Mouse (Mus musculus) layer of hippocampus, adult 6 months (tissue): ENCODE results near the gene Vmn2r9. TPM values are rescaled to one million over a fixed set of nuclear protein-coding genes. Genes with fewer than 3 reads are reported as not detected.

ENCODE experiments used
- long read RNA-seq, 2 experiments: library from polyadenylated mRNA; unstranded; transcript quantifications; one replicate each; pipeline ENCODE4 v2.0.0; 2019 to 2020
- polyA plus RNA-seq: library from polyadenylated mRNA; unstranded; fragments of <200 nt; fragmentation: Nextera tagmentation; gene quantifications from 2 replicates; pipeline ENCODE4 v1.2.3, GENCODE M21; 2021

Vmn2r9 gene
- not detected in 2 replicates for polyA plus RNA-seq
- long read RNA-seq, experiment 1: 0 reads
- long read RNA-seq, experiment 2: 0 reads

GRCm38 (mm10) chr5:108852501-108852900, at the start of gene Vmn2r9:
Vmn2r9 (minus strand) TSS chr5:108852601.

GRCm38 (mm10) chr5:108808750-108809149, 43.7 kb downstream of the Vmn2r9 start, which contains the start of gene Vmn2r8:
Vmn2r8 (minus strand) TSS chr5:108808850.

GRCm38 (mm10) chr5:108795263-108795662, 57.1 kb downstream of the Vmn2r9 start, which contains the start of gene Tmed11:
Tmed11 (minus strand) TSS chr5:108795363.

Other genes starting within 250 kb of the Vmn2r9 start
- 41.8 and 61.4 TPM in 2 replicates for gene Gak, start 222.8 kb downstream of the Vmn2r9 start, polyA plus RNA-seq
- 40.0 and 51.2 TPM in 2 replicates for gene Tmem175, start 222.8 kb downstream of the Vmn2r9 start, polyA plus RNA-seq
- gene Idua, start 192.3 kb downstream of the Vmn2r9 start, polyA plus RNA-seq: 11.2 and 12.2 TPM in 2 replicates
- 4.2 and 4.7 TPM in 2 replicates for gene Dgkq, start 182.9 kb downstream of the Vmn2r9 start, polyA plus RNA-seq
- gene Slc26a1, start 177.0 kb downstream of the Vmn2r9 start, polyA plus RNA-seq: 0.63 and 1.4 TPM in 2 replicates
- gene Fgfrl1, start 160.2 kb downstream of the Vmn2r9 start, polyA plus RNA-seq: 5.2 and 7.0 TPM in 2 replicates
- gene Rnf212, start 77.6 kb downstream of the Vmn2r9 start, polyA plus RNA-seq: not detected in 2 replicates
- not detected in 2 replicates for gene Tmed11, start 57.2 kb downstream of the Vmn2r9 start, polyA plus RNA-seq
- gene Vmn2r8, start 43.8 kb downstream of the Vmn2r9 start, polyA plus RNA-seq: not detected in 2 replicates
- gene Vmn2r10, start 153.9 kb upstream of the Vmn2r9 start, polyA plus RNA-seq: not detected in 2 replicates
- gene Vmn2r11, start 207.0 kb upstream of the Vmn2r9 start, polyA plus RNA-seq: not detected in 2 replicates
- not detected in 2 replicates for gene Vmn2r12, start 245.3 kb upstream of the Vmn2r9 start, polyA plus RNA-seq